Mouse (Mus musculus) lung, embryonic 16.5 days (tissue): ENCODE data around the gene Zmynd8. TPM values are rescaled to one million over a fixed set of nuclear protein-coding genes. Genes with fewer than 3 reads are reported as not detected.

Source experiments
- ATAC-seq: fragments of 200-750 bp; cut with Nextera tagmentation; 2 replicates; pipeline ENCODE4 v1.8.0; 2017; ENCODE audit warnings: low read depth, mild to moderate bottlenecking, moderate library complexity
- H3K27ac ChIP-seq: fragments of 300-500 bp; sonication (generic); 2 replicates; pipeline ENCODE4 v1.5.1; 2014; ENCODE audit warnings: mild to moderate bottlenecking, control low read depth, low read length
- H3K27me3 ChIP-seq: fragments of 300-500 bp; sonication (generic); 2 replicates; pipeline ENCODE4 v1.6.1; 2014; ENCODE audit warnings: low read depth, low read length, mixed read lengths; ENCODE audit not compliant: control insufficient read depth, insufficient read depth
- H3K36me3 ChIP-seq: fragments of 300-500 bp; sonication (generic); 2 replicates; pipeline ENCODE4 v1.6.1; 2014; ENCODE audit warnings: low read length; ENCODE audit not compliant: control insufficient read depth, insufficient read depth
- H3K4me1 ChIP-seq: fragments of 300-500 bp; sonication (generic); replicated peaks from 2 replicates; pipeline ENCODE4 v1.6.1; 2014; ENCODE audit warnings: low read length, mixed read lengths; ENCODE audit not compliant: control insufficient read depth, insufficient read depth
- H3K4me2 ChIP-seq: fragments of 300-500 bp; sonication (generic); 2 replicates; pipeline ENCODE4 v1.6.1; 2014; ENCODE audit warnings: low read depth, low read length, control low read depth
- H3K4me3 ChIP-seq: fragments of 300-500 bp; sonication (generic); 2 replicates; pipeline ENCODE4 v1.5.1; 2014; ENCODE audit warnings: mild to moderate bottlenecking, low read length, control low read depth
- H3K9ac ChIP-seq: fragments of 300-500 bp; sonication (generic); 2 replicates; pipeline ENCODE4 v1.6.1; 2014; ENCODE audit warnings: low read length, control low read depth
- H3K9me3 ChIP-seq: fragments of 300-500 bp; sonication (generic); 2 replicates; pipeline ENCODE4 v1.6.1; 2016; ENCODE audit warnings: low read length; ENCODE audit not compliant: control insufficient read depth
- WGBS: fragments of 180-500 bp; shearing (Covaris S2); extraction: QIAGEN DNeasy Blood & Tissue Kit; methylation state at CpG from one replicate; pipeline ENCODE4 v1.1.7; 2014; 5-methylcytosine and 5-hydroxymethylcytosine counted together
- polyA plus RNA-seq: library from polyadenylated mRNA; unstranded; fragments of >200 nt; fragmentation: Nextera tagmentation; extraction: Ambion mirVana; gene quantifications from 2 replicates; pipeline ENCODE4 v1.2.1, GENCODE M21; 2015

Gene Zmynd8
- polyA plus RNA-seq, 1 experiment from 2014 or later = 48.7 TPM

DNA sequence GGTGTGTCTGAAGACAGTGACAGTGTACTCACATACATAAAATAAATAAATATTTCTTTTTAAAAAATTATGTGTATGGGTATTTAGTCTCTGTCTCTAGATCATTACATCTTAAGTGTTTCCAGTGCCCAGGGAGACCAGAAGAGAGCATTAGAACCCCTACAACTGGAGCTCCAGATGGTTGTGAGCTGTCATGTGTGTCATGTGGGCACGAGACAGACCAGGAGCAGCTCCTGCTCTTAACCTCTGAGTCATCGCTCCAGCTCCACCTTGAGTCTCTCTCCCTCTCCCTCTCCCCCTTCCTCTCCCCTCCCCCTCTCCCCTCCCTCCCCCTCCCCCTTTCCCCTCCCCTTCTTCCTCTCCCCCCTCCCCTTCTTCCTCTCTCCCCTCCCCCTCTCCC, 25.9 kb upstream of the Zmynd8 start:
- Histone ChIP-seq H3K4me1 (peaks cover 6% of the 10 kb centered on the region), H3K36me3 (no peaks in the 10 kb centered on the region), H3K27me3 (no peaks in the 10 kb centered on the region), H3K4me3 (no peak overlapping the region), H3K9me3 (peaks cover 3% of the 10 kb centered on the region; the same call in 1 of the 2 replicates), H3K4me2 (no peak overlapping the region), H3K27ac (no peak overlapping the region), H3K9ac (no peak overlapping the region)
- 32% methylated on average over 2 of the region's 2 CpGs for WGBS
- ATAC-seq = no peak

DNA sequence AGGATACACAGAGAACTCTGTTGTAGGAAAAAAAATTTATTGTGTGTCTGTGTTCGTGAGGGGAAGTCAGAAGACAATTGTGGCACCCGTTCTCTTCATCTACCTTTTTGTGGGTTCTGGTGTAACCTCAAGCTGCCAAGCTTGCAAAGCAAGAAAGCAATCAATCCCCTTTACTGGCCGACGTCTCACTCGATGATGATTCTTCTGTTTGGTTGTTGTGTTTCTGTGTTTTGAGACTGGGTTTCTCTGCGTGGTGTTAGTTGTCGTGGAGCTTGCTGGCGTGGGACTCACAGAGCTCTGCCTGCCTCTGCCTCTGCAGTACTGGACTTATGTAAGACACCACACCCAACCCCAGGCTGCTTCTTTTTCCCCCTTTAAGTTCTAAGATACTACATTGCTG, 24.9 kb upstream of the Zmynd8 start:
- H3K36me3 ChIP-seq = no peaks in the 10 kb centered on the region

DNA sequence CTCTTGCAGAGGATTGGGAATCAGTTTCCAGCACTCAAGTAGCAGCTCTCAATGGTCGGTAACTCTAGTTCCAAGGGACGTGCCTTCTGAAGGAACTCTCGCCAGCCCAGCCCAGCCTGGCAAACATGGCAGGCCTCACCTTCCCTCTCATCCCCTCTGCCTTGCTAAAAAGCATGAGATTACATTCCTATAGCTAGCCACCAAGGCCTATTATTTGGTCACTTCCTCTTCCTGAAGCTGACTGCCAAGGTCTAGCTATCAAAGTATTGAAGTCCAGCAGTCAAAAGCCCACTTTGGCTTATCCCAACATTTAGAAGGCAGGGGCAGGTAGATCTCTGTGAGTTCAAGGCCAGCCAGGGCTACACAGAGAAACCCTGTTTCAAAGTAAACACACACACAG, 24.2 kb upstream of the Zmynd8 start:
- Histone ChIP-seq H3K27me3 (no peaks in the 10 kb centered on the region), H3K4me2 (no peak overlapping the region), H3K4me1 (peaks cover 10% of the 10 kb centered on the region), H3K36me3 (no peaks in the 10 kb centered on the region), H3K27ac (no peak overlapping the region), H3K9ac (no peak overlapping the region), H3K9me3 (peaks cover 1% of the 10 kb centered on the region; the same call in 1 of the 2 replicates), H3K4me3 (no peak overlapping the region)
- ATAC-seq = no peak
- WGBS = 36% methylated on average over 3 of the region's 3 CpGs

More for the DNA sequence above, 24.9 kb upstream of the Zmynd8 start:
- Histone ChIP-seq H3K4me2 (no peak overlapping the region), H3K9me3 (peaks cover 3% of the 10 kb centered on the region; the same call in 1 of the 2 replicates), H3K4me3 (no peak overlapping the region), H3K9ac (no peak overlapping the region), H3K27ac (no peak overlapping the region), H3K4me1 (peaks cover 10% of the 10 kb centered on the region), H3K27me3 (no peaks in the 10 kb centered on the region)
- WGBS = 85% methylated on average over 8 of the region's 8 CpGs
- ATAC-seq = no peak

DNA sequence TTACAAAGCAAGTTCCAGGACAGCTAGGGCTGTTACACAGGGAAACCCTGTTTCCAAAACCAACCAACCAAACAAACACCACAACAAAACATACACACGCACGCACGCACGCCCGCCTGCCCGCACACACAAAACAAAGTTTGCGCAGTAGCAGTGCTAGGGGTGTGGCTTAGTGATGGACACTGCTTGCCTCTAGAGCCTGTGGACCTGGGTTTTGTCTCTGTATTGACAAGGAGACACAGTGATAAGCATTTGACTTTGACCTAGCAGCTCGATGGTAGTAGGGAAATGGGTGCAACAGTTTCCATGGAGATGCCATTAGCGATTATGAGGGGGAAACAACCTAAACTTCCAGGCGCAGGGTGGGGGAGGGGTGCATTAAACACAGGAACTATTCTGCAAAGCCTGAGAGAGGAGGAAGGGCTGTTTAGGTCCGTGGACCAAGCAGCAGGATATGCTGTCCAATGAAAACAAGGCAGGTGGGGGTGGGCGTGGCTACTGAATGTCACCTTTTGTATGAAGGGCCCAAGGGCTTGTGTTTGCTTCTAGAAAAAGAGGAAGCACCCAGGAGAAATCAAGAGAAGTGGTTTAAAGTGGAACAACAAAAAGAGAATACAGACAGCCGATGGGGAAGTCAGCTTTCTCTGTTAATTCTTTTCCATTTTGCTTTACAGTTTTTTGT, 23.4 kb upstream of the Zmynd8 start:
- Histone ChIP-seq H3K9ac (no peak overlapping the region), H3K4me3 (no peak overlapping the region), H3K4me2 (no peak overlapping the region), H3K9me3 (no peaks in the 10 kb centered on the region), H3K4me1 (peaks cover 10% of the 10 kb centered on the region), H3K27me3 (no peaks in the 10 kb centered on the region), H3K27ac (no peak overlapping the region), H3K36me3 (no peaks in the 10 kb centered on the region)
- ATAC-seq = no peak
- WGBS = 62% methylated on average over 13 of the region's 13 CpGs

DNA sequence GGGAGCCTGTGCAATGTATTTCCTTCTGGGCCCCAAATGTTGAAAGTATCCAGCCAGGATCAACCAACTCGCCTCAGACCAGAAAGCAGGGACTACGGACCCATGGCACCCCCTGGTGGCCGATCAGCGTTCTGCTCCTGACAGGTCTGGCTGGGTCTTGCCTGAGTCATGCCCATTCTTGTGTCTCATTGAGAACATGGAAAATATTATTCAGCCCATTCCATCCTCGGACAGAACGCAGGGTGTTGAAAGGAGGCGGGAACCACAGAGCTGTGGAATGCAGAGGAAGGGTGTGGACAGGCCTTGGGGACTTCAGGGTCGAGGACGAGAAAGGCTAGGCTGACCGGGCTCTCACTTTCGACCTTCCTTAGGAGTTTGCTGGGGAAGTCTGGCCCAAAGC, 15.5 kb upstream of the Zmynd8 start:
- H3K9ac ChIP-seq = no peak overlapping the region
- no peaks in the 10 kb centered on the region for H3K27me3 ChIP-seq
- no peak overlapping the region for H3K27ac ChIP-seq
- 15% methylated on average over 11 of the region's 11 CpGs for WGBS
- peaks cover 4% of the 10 kb centered on the region; the same call in 1 of the 2 replicates for H3K4me1 ChIP-seq
- peak; percentile 78 for ATAC-seq
- no peak overlapping the region for H3K4me2 ChIP-seq
- no peaks in the 10 kb centered on the region for H3K36me3 ChIP-seq
- H3K4me3 ChIP-seq = no peak overlapping the region
- H3K9me3 ChIP-seq = no peaks in the 10 kb centered on the region

DNA sequence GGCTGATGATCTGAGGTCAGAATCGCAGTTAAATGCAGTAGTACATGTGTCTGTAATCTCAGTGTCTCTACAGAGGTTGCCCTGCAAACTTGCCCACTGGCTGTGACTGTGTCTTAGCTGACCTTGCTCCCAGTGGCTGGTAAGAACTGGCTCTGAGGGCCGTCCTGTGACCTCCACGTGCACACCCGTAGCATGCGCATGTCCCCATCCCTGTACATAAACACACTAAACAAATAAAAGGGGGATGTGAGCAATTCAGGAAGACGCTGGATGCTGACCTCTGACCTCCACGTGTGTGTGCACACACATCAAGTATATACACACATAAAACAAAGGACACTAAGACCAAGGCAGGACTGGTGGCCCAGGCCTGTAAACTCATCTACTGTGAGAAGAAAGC, 14.3 kb upstream of the Zmynd8 start:
- Histone ChIP-seq H3K36me3 (no peaks in the 10 kb centered on the region), H3K4me1 (peaks cover 3% of the 10 kb centered on the region; the same call in 1 of the 2 replicates), H3K9ac (no peak overlapping the region), H3K9me3 (no peaks in the 10 kb centered on the region), H3K27me3 (no peaks in the 10 kb centered on the region), H3K4me3 (no peak overlapping the region), H3K4me2 (no peak overlapping the region), H3K27ac (no peak overlapping the region)
- 54% methylated on average over 7 of the region's 7 CpGs for WGBS
- ATAC-seq = no peak

DNA sequence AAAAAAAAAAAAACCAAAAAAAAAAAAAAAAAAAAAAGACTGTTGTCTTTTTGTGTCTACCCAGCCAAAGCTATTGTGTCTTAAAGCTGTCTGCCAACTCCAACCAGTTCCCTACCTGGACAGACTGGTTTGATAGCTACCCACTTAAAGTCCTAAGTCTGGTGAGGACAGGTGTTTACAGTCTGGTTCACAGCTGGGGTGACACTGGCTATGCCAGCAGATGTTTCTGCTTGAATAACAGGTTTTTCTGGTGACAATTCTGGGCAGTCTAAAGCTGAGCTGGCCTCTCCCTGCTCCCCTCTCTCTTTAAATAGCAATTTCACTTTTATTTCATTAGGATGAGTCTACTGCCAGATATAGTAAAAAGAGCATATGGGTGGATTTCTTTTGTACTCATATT, 10.9 kb upstream of the Zmynd8 start:
- no peak overlapping the region for H3K9ac ChIP-seq
- no peaks in the 10 kb centered on the region for H3K36me3 ChIP-seq
- H3K27me3 ChIP-seq = no peaks in the 10 kb centered on the region
- peaks cover 12% of the 10 kb centered on the region for H3K4me1 ChIP-seq
- H3K4me2 ChIP-seq = no peak overlapping the region
- peak; percentile 54 for ATAC-seq
- no peak overlapping the region for H3K4me3 ChIP-seq
- no peaks in the 10 kb centered on the region for H3K9me3 ChIP-seq
- peak overlapping the region; percentile 49 for H3K27ac ChIP-seq

DNA sequence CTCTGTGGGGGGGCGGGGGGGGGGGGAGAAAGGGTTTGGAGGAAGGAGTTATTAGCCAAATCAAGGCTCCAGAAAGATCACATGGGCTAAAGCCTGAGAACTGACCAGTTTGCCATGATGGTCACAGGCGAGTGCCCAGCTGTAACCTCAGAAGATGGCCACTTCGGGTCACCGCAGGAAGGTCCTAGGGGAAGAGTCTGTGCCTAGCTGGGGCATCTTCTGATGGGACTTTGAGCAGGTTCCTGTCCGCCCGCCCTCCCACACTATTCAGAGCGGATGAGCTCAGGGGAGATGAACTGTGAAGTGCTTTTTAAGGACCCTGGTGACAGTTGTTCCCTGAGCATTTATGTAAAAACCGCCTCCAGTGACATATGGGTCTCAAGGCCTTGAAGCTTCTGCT, 8.4 kb upstream of the Zmynd8 start:
- 54% methylated on average over 8 of the region's 8 CpGs for WGBS

DNA sequence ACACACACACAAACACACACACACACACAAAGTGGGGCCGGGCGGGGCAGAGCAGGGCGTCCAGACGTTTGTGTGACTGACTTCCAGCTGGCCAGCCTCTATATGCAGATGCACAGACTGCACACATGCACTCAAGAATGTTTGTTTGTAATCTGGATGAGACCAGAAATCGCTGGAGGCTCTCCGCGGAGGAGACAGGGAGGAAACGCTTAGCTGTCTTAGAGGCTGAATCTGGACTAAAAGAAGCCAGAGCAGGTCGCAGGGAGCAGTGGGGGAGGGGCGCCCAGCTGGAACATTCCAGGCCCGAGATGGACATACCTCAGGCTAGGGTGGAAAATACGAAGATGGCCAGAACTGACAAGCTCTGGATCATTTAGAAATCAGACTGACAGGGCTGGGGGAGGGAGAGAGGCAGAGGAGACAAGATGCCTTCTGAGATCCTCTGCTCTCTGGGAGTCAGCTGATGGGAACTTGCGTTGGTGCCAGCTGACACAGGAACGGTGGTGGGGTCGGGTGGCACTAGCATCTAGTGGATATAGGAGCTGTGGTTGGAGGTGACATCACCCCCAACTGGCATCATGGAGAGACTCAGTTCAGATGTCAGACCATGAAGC, 7.6 kb upstream of the Zmynd8 start:
- Histone ChIP-seq H3K4me3 (no peak overlapping the region), H3K9me3 (no peaks in the 10 kb centered on the region), H3K27me3 (no peaks in the 10 kb centered on the region), H3K4me2 (0 out of 2 replicates have a peak overlapping the region, but pooled peaks have one; percentile 8), H3K9ac (peak overlapping the region; percentile 34), H3K4me1 (peaks cover 12% of the 10 kb centered on the region), H3K36me3 (no peaks in the 10 kb centered on the region), H3K27ac (peak overlapping the region; percentile 72)
- WGBS = 11% methylated on average over 15 of the region's 15 CpGs
- ATAC-seq = peak; percentile 72

More for the DNA sequence above, 8.4 kb upstream of the Zmynd8 start:
- H3K36me3 ChIP-seq = no peaks in the 10 kb centered on the region
- no peak overlapping the region for H3K4me3 ChIP-seq
- ATAC-seq = no peak
- no peak overlapping the region for H3K9ac ChIP-seq
- no peaks in the 10 kb centered on the region for H3K9me3 ChIP-seq
- no peak overlapping the region for H3K4me2 ChIP-seq
- peaks cover 12% of the 10 kb centered on the region for H3K4me1 ChIP-seq
- no peaks in the 10 kb centered on the region for H3K27me3 ChIP-seq
- no peak overlapping the region for H3K27ac ChIP-seq
